Mouse (Mus musculus): ENCODE results near the gene Cacng8. TPM values are rescaled to one million over a fixed set of nuclear protein-coding genes. Genes with fewer than 3 reads are reported as not detected.
"Not testable (repeated sequence)": the region's sequence is repeated elsewhere in the genome, so short reads cannot be mapped to it uniquely, and the experiment has no call there.

Cacng8 gene
- total RNA-seq, 2 experiments from 2014 or later = not detected

DNA sequence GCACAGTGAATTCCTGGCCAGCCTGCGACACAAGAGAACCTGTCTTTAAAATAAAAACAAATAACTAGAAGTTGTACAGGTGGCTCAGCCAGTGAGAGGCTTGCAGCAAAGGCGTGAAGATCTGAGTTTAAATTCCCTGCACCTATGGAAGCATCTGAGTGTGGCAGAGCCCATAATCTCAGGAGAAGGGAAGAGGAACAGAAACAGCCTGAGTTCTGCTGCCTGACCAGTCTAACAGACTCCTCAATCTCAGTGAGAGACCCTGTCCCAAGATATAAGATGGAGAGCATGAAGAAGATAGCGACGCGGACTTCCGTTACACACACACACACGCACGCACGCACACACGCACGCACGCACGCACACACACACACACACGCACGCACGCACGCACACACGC, 2.7 kb upstream of the Cacng8 start:
- DNase-seq = no peak

DNA sequence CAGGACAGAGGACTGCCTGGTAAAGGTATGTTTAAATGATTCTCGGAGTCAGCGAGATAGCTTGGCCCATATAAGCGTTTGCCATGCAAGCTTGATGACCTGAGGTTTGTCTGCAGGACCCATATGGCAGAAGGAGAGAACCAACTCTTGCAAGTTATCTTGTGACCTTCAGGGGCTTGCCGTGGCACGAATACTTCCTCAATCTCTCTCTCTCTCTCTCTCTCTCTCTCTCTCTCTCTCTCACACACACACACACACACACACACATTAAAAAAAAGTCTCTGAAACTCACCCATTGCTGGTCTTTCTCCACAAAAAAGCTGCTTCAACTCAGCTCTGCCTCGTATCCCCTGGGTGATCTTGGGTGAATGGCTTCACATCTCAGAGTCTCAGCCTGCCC, 1.6 kb upstream of the Cacng8 start:
- no peak for DNase-seq

GRCm38 (mm10) chr7:3389444-3390412, 755 bp upstream of the Cacng8 start:
- DNase-seq = no peak

DNA sequence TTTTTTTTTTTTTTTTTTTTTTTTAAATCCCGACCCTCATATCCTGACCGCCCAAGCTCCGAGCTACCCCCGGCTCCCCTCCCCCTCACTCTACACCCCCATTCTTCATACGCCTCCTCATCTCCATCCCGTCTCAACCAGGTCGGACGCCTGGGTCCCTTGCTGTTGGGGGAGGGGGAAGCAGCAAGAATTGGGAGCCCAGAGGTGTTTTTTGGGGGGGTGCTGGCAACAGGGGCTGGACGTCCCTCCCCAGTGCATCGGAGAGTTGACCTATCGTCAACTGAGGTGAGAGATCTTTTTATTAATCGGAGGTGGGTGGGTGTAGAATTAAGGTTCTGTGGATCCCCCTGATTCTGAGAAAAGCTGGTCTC, 583 bp downstream of the Cacng8 start:
- no peak for DNase-seq

GRCm38 (mm10) chr7:3391809-3392208, 1.3 kb downstream of the Cacng8 start:
- no peak for DNase-seq

GRCm38 (mm10) chr7:3397355-3397754, 6.9 kb downstream of the Cacng8 start:
- DNase-seq = no peak

GRCm38 (mm10) chr7:3397797-3398196, 7.3 kb downstream of the Cacng8 start:
- DNase-seq = no peak

DNA sequence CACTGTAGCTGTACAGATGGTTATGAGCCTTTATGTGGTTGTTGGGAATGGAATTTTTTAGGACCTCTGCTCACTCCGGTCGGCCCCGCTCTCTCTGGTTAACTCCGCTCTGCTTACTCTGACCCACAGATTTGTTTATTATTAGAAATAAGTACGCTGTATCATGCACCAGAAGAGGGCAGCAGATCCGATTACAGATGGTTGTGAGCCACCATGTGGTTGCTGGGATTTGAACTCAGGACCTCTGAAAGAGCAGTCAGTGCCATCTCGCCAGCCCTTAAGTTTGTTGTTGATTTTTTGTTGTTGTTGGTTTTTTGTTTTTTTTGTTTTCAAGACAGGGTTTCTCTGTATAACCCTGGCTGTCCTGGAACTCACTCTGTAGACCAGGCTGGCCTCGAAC, 7.9 kb downstream of the Cacng8 start:
- DNase-seq = not testable (repeated sequence)

DNA sequence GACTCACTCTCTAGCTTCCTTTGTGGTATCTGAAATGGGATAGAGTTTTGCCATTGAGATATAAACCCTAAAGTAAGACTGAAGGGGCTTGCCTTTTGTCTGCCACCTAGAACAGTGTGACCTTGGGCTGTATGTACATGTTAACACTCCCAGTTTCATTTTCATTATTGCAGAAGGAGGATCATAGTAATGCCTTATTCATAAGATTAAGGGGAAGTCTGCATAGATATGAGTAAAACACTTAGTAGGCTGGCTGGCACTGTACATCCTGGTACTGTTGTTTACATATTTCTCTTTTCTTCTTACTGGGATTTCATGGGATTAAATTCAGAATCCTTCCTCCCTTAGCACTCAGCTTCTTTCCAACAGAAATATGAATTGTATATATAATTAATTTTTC, 9.5 kb downstream of the Cacng8 start:
- DNase-seq = no peak

GRCm38 (mm10) chr7:3409729-3410520, 19.4 kb downstream of the Cacng8 start:
- DNase-seq = no peak

DNA sequence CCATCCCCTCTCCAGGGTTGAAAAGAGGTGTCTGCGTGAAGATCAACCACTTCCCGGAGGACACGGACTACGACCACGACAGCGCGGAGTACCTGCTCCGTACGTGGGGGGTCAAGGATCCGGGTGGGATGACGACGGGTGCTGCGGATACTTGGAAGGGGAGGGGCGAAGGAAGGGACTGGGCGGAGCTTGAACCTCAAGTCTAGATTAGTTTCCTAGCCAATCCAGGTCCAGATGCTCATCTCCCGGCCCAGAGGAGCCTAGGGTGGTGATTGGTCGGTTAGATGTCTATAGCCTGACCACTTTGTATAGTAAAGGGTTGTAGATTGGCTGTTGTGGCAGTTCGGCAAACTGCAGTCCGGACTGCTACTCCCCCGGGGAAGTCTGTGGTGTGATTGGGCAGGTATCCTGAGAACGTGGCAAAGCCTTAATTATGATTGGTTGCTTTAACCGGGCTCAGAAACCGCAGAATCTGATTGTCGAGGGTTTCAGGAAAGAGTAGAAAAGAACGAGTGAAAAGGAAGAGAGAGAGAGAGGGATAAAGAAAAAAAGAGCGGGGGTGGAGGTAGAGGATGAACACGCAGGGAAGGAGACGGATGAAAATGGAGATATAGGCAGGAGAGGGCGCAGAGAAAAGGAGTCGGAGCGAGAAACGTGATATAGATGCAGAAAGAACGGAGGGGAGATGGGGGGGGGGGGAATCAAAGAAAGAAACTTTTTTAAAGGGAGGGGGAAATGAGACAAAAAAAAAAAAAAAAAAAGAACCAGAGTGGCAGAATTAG, 20.9 kb downstream of the Cacng8 start:
- DNase-seq = no peak

GRCm38 (mm10) chr7:3412036-3412435, 21.6 kb downstream of the Cacng8 start:
- no peak for DNase-seq

DNA sequence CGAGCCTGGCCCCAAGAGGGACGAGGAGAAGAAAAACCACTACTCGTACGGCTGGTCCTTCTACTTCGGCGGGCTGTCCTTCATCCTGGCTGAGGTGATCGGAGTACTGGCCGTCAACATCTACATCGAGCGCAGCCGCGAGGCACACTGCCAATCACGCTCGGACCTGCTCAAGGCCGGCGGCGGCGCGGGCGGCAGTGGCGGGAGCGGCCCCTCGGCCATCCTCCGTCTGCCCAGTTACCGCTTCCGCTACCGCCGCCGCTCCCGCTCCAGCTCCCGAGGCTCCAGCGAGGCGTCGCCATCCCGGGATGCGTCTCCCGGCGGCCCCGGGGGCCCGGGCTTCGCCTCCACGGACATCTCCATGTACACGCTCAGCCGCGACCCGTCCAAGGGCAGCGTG, 24.4 kb downstream of the Cacng8 start:
- peak; percentile 11 for DNase-seq

DNA sequence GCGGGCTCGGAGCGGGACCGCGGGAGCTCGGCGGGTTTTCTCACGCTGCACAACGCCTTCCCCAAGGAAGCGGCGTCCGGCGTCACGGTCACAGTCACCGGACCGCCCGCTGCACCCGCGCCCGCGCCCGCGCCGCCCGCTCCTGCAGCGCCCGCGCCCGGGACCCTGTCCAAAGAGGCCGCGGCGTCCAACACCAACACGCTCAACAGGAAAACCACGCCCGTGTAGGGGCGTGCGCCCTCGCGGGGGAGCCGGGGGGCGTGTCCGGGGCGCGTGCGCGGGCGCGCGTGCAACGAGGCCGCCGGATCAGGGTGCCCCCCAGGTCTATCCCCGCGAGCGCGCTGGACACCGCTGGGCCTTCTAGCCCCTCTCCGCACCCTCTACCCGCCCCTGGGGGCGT, 24.9 kb downstream of the Cacng8 start:
- peak; percentile 14 for DNase-seq

DNA sequence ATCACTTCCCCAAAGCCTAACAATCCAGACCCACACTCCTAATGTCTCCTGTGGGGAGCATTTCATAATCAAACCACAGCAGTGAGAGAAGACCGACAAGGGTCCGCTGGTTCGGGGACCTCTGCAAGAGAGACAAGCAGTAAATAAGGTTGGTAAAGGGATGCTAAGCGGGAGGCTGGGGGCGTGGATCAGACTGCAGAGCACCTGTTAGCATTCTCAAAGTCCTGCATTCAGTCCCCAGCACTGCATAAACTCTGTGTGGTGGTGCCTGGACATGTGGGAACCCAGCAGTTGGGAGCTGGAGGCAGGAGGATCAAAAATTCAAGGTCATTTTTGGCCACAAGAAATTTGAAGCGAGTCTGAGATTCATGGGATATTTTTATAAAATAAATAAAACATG, 29.5 kb downstream of the Cacng8 start:
- no peak for DNase-seq

DNA sequence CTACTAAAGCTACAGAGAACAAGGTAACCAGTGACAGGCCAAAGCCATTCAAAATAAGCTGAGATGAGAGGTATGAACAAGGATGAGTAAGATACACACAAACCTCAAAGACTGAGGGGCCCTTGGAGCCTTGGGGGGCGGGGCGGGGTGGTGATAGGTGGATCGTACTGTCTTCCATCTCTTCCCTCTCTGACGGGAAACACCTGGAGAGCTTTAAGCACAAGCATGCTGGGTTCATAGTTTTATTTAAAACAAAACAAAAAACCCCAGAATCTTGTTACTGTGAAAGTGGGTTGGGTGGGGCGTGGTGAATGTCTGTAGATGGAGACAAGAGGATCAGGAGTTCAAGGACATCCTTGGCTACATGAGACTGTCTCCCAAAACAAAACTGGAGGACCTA, 30.0 kb downstream of the Cacng8 start:
- DNase-seq = no peak

DNA sequence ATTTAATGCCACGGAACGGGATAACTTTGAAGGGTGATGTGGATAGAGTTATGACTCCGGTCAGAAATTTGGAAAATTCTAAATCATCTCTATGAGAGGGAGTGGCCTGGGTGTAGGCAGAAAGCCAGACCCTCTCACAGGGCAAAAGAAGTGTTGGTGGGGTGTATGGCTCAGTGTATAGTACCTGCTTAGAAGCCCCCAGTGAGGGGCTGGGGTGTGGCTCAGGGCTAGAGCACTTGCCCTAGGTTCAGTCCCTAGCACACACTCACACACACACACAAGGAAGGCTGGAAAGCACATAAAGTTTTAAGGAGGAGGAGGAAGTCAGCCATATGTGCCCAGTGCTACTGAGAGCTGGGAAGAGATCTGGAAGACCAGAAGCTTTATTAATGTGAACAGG, 30.8 kb downstream of the Cacng8 start:
- DNase-seq = no peak

DNA sequence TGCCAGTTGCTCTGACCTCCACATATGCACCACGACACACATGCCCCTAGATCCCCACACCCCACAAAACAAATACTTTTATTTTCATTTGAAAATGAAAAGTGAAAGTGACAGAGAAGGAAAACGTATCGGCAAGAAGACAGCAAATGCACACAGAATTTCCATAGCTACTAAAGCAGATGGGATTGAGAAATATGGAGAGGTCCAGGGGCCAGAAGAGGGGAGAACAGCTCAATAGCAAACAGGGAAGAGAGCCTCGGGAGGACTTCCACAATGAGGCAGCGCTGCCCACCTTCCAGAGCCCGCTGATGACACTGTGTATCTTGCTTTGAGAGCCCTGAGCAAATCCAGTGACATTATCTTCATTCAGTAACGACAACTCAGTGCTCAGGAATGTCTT, 31.6 kb downstream of the Cacng8 start:
- DNase-seq = no peak

- DNase-seq = peak; percentile 62
Measured at GRCm38 (mm10) chr7:3423430-3423829, 32.9 kb downstream of the Cacng8 start.

GRCm38 (mm10) chr7:3423895-3424294, 33.4 kb downstream of the Cacng8 start, which contains the start of gene Cacng6:
Gene Cacng6 (plus strand): TSS chr7:3424195.
- DNase-seq = no peak

GRCm38 (mm10) chr7:3425141-3425540, 34.7 kb downstream of the Cacng8 start:
- DNase-seq = no peak

DNA sequence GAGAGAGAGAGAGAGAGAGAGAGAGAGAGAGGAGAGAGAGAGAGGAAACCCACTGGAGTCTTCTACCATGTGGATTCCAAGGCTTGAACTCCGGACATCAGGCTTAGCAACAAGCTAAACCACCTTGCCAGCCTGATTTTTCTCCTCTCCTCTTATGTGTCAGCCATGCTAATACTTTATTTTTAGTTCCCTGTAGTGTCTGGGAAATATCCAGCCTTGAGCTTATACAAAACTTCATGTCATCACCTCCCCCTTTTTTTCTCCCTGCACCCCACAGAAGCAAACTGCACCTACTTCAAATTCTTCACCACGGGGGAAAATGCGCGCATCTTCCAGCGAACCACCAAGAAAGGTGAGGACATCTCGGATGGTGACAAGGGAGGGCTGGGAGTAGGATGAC, 39.7 kb downstream of the Cacng8 start:
- DNase-seq = no peak

Data from gastrocnemius, postnatal 25 days (tissue).